Mouse (Mus musculus) adrenal gland, postnatal 14 days (tissue): Measurements from ENCODE around the gene Akt2. TPM values are rescaled to one million over a fixed set of nuclear protein-coding genes. Genes with fewer than 3 reads are reported as not detected.

Experiments used
- DNase-seq: peaks from one replicate; pipeline ENCODE4 v3.0.0; 2021; ENCODE audit warnings: mixed read lengths
- total RNA-seq: library from RNA; stranded (reverse); gene quantifications from 2 replicates; pipeline ENCODE4 v1.2.3, GENCODE M21; 2021

The Akt2 gene
- total RNA-seq, 1 experiment from 2014 or later, result 255 TPM

- DNase-seq, result no peak
Measured at GRCm38 (mm10) chr7:27587741-27588140, 3.6 kb upstream of the Akt2 start.

- DNase-seq, result no peak
Measured at GRCm38 (mm10) chr7:27590088-27590487, 1.3 kb upstream of the Akt2 start.

GRCm38 (mm10) chr7:27590566-27591213, 662 bp upstream of the Akt2 start:
- DNase-seq, result no peak

GRCm38 (mm10) chr7:27592217-27592929, 1.0 kb downstream of the Akt2 start:
- DNase-seq, result peak; percentile 40

GRCm38 (mm10) chr7:27592934-27593645, 1.7 kb downstream of the Akt2 start:
- DNase-seq, result peak; percentile 43

- peak; percentile 60 for DNase-seq
Measured at GRCm38 (mm10) chr7:27596586-27597503, 5.5 kb downstream of the Akt2 start.

GRCm38 (mm10) chr7:27598053-27598452, 6.7 kb downstream of the Akt2 start:
- DNase-seq, result no peak

- no peak for DNase-seq
Measured at GRCm38 (mm10) chr7:27601628-27602027, 10.3 kb downstream of the Akt2 start.

GRCm38 (mm10) chr7:27602161-27602560, 10.8 kb downstream of the Akt2 start:
- no peak for DNase-seq

GRCm38 (mm10) chr7:27602835-27603234, 11.5 kb downstream of the Akt2 start:
- peak; percentile 58 for DNase-seq

GRCm38 (mm10) chr7:27604661-27605348, 13.5 kb downstream of the Akt2 start:
- no peak for DNase-seq

- peak; percentile 85 for DNase-seq
Measured at GRCm38 (mm10) chr7:27605499-27606285, 14.3 kb downstream of the Akt2 start.

GRCm38 (mm10) chr7:27606481-27607254, 15.3 kb downstream of the Akt2 start:
- DNase-seq, result no peak

- DNase-seq, result peak; percentile 89
Measured at GRCm38 (mm10) chr7:27607580-27607979, 16.2 kb downstream of the Akt2 start.

GRCm38 (mm10) chr7:27608130-27608529, 16.8 kb downstream of the Akt2 start:
- peak; percentile 53 for DNase-seq

- peak; percentile 76 for DNase-seq
Measured at GRCm38 (mm10) chr7:27609285-27609684, 17.9 kb downstream of the Akt2 start.

- DNase-seq, result no peak
Measured at GRCm38 (mm10) chr7:27609688-27610087, 18.3 kb downstream of the Akt2 start.

GRCm38 (mm10) chr7:27610370-27610769, 19.0 kb downstream of the Akt2 start:
- no peak for DNase-seq

GRCm38 (mm10) chr7:27610871-27611270, 19.5 kb downstream of the Akt2 start:
- DNase-seq, result peak; percentile 40

- no peak for DNase-seq
Measured at GRCm38 (mm10) chr7:27612940-27613339, 21.6 kb downstream of the Akt2 start.
